Mouse (Mus musculus): ENCODE data around the gene Hspb1. TPM values are rescaled to one million over a fixed set of nuclear protein-coding genes. Genes with fewer than 3 reads are reported as not detected.

The Hspb1 gene
- polyA plus RNA-seq, 2 experiments from 2014 or later, result 1.3 TPM; not detected in 1

DNA sequence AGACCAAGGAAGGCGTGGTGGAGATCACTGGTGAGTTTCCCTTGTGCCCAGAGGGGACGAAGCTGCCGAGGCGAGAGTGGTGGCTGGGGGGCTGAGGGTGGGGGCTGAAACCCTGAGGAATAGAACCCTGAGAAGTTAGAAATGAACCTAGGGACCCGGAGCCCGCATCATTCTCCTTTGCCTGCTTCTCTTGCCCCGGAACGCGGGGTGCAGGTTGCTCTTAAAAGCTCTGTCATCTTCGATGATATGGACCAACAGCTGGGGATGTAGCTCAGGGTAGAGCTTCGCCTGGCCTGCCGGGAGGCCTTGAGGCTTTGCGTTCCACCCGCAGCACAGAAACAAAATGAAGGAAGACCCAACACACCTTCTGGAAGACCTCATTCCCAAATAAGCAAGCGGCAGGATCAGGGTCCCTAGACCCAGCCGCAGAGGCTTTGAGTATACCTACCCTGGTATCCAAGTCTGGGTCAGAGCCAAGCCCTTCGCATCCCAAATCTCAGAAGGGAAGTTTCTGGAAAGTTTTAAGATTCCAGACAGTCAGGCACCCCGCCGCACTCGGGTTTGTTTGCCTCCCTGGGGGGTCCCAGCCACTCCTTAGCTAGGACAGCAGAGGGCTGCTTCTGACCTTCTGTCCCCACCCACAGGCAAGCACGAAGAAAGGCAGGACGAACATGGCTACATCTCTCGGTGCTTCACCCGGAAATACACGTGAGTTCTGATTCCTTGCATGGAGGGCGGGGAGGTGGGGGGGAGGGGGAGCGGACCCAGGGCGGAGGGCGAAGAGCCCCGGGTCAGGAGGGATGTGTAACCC is 891 bp downstream of the Hspb1 start:
- no peak for ATAC-seq

DNA sequence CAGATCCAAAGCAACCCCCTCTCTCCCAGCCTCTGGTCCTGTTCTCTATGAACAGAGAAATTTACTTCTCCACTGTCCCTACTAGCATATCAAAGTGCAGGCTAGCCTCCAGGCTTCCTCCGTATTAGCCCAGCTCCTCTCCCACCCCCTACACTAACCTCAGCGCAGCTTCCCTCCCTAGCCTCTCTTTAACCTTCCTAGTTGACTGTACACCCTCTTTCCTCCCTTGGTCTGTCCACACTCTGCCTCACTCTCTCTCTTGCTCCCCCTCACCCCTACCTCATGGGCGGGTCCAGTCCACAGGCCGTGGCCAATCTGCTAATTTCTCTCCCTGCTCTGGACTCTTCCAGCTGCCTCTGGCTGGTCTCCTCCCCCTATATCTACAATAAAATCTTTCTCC is 2.6 kb downstream of the Hspb1 start:
- no peak for ATAC-seq

GRCm38 (mm10) chr5:135890920-135891319 is 3.2 kb downstream of the Hspb1 start:
- no peak for ATAC-seq

DNA sequence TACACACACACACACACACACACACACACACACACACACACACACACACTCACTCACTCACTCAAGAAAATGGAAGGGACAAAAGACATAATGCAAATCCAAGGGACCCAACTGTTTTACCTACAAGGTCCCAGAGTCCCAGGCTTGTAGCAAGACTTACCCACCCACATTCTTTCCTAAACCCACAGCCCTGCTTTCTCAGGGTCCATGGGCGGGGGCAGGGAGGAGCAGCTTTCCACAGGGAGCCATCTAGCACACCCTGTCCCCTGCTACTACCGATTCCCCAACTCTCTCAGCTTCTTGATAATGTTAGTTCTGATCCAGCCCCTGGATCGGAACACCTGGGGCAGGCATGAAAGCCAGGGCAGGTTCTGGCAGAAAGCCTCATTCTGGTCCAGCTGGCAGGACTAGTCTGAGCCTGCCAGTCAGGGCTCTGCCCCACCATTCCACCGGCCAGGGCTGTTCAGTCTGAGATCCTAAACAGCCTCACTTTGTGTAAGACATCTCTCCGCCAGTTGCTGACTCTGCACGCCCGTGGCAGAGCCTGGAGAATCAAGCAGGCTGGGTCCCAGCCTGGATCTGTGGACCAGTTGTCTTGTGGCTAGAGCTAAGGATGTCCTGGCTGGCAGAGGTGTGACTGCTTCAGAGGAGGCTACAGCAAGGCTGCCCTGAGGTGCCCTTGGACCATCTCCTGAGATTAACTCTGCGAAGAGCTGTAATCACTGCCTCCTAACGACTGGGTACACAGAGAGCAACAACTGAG is 5.1 kb downstream of the Hspb1 start:
- no peak for ATAC-seq

GRCm38 (mm10) chr5:135894958-135895357 is 7.2 kb downstream of the Hspb1 start:
- no peak for ATAC-seq

- no peak for ATAC-seq
These were observed 10.3 kb downstream of the Hspb1 start for GRCm38 (mm10) chr5:135898028-135898427.

DNA sequence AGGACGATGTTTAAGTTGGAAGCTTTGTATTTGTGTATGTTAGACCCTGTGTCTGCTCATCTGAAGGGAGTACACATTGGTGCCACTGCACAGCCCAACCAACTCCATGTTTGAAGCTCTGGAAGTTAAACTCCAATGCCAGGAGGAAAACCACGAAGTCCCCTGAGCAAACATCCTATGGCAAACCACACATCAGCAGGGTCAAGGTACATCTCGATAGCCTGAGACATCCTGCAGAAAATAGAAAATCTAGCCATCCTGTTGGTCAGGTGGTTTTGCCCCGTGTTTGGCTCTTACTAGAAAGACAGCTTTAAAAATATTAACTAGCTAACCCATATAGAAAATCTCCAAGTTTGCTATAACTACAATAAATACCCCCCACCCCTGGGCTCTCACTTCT is 11.3 kb downstream of the Hspb1 start:
- no peak for ATAC-seq

- ATAC-seq, result no peak
These were observed 12.1 kb downstream of the Hspb1 start for GRCm38 (mm10) chr5:135899833-135900232.

GRCm38 (mm10) chr5:135900701-135901100 is 13.0 kb downstream of the Hspb1 start:
- no peak for ATAC-seq

DNA sequence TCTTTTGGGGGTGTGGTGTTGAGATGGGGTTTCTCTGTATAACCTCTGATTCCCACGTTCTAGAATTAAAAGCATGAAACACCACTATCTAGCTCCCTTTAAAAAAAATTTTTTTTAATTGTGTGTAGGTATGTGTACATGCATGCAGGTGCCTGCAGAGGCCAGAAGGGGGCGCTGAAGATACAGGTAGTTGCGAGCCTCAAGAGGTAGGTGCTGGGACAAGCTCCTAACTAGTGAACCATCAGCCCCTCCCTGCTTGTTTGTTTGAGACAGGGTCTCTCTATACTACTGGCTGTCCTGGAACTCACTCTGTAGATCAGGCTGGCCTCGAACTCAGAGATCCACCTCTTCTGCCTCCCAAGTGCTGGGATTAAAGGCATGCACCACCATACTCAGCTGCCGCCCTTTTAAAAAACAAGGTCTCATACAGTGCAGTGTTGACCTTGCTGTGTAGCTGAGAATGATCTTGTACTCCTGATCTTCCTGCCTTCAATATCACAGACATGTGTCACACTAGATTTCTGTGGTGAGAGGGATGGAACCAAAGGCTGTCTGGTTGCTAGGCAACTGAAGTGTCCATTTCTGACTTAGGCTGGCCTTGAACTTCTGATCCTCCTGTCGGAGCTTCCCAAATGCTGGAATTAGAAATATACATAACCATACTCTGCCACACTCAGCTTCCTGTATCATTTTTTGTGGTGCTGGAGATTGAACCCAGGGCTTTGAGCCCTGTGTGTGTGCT is 13.8 kb downstream of the Hspb1 start:
- ATAC-seq, result no peak

- ATAC-seq, result no peak
These were observed 15.3 kb downstream of the Hspb1 start for GRCm38 (mm10) chr5:135903058-135903457.

- ATAC-seq, result peak; percentile 62
These were observed 15.9 kb downstream of the Hspb1 start for GRCm38 (mm10) chr5:135903551-135904151.

- no peak for ATAC-seq
These were observed 16.5 kb downstream of the Hspb1 start for GRCm38 (mm10) chr5:135904259-135904658.

DNA sequence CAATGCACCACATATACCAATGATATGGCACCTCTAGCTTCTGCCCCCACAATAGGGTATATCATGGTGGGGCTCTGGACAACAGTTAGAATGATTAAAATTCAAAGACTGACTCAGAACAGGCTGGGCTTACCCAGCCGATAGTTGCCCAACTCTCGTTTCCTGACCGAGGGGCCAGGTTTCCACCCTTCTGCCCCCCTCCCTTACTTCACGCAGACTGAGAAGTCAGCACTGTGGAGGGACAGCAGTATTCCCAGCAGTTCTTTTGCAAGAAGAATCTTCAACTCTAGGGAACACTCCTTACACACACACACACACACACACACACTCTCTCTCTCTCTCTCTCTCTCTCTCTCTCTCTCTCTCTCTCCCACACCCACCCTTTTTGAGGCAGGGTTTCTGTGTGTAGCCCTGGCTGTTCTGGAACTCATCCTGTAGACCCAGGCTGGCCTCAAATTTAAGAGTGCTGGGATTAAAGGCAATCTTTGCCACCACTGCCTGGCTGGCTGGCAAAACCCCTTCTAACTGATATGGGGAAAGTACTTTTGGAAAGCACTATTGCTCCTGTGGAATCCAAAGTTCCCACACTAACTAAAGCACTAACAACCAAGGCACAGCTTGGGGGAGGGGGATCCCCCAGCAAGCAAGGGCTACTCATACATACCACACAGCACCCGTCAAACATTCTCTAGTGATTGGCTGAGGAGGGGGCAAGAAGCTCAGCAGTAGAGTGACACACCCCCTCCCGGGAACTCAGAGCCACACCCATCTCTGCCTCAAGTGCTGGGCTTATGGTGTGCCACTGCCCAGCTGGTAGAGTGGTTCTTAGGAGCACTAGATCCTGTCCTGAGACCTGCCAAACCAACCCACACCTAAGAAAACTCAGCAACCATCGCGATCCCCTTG is 17.9 kb downstream of the Hspb1 start:
- ATAC-seq, result no peak

DNA sequence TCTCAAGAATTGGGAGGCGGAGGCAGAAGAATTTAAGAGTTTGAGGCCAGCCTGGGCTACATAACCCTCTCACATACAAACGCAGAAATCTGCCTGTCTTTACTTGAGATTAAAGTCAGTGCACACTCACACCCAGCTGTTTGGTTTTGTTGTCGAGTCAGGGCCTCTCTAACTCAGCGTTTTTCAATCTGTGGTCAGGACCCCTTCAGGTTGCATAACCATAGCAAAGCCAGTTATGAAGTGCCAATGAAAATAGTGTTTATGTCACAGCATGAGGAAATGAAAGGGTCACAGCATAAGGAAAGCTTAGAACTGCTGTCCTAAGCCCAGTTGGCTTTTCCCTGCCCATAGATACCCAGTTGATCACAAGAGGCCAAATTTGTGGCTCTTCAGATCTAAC is 19.1 kb downstream of the Hspb1 start:
- ATAC-seq, result no peak

- ATAC-seq, result no peak
These were observed 19.5 kb downstream of the Hspb1 start for GRCm38 (mm10) chr5:135907256-135907655.

DNA sequence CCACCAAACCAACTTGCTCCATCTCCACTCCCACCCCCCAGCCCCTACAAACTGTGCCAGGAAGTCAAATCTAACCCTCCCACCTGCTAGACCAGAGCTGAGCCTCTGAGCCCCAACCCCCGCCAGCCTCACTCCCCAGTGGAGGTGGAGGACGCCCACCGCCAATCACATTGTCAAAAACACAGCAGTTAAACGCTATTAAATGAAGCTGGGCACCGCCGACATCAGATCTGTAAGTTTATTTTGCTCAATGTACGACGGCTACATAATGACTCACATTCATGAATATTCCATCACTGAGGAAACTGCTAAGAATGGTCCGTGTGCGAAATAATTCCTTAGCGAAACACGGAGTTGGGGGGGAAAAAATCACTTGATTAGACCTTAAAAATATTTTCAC is 20.5 kb downstream of the Hspb1 start:
- no peak for ATAC-seq

DNA sequence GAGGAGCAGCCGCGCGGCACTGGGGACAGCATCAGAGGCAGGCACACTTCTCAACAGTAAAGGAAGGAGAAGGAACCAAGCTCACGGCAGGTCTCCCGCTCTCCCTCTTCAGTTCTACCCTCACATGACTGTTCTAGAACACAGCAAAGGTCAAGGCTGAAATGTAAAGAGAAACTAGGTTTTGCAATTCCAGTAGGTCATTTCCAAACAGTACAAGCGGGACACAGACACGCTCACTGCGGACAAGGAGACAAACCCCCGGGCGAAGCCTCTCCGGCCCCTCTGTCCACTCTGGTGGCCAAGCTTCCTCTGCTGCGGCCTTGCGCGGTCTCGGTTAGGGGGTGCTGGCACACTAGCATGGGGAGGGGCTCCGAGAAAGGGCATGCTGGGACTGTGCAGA is 21.3 kb downstream of the Hspb1 start:
- no peak for ATAC-seq

- ATAC-seq, result no peak
These were observed 21.9 kb downstream of the Hspb1 start for GRCm38 (mm10) chr5:135909646-135910045.

- no peak for ATAC-seq
These were observed 23.1 kb downstream of the Hspb1 start for GRCm38 (mm10) chr5:135910813-135911212.

DNA sequence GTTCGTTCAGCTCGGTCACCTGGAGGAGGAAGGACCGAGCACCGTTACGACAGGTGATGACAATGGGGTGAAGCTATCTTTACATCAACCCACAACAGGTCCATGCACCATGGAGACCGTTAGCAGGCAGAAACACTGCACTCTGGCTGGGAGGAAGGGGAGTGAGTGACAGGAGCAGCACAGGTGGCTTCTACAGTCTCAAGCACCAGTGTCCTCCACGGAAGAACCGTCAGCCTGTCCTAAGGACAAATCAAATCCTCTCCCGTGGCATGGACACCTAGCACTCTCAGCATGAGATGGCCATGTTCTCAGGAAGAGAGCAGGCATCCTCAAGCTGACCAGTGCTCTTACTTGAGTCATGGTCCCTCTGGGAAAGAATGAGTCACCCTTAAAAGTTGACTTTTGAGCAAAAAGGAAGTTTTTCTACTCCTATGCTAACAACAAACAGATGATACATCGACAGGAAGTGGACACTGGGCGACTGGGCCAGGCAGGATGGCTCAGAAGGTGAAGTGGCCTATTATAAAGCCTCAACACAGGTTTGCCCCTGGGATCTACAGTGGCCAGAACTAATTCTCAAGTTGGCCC is 24.0 kb downstream of the Hspb1 start:
- ATAC-seq, result no peak
